Mouse (Mus musculus) c-Kit-negative CD71-positive TER-119-positive erythroid progenitor cells, embryonic 14.5 days (primary cell): ENCODE results near the gene Elmo2.

Experiments used
- DNase-seq: peaks from one replicate; pipeline ENCODE4 v3.0.0-alpha.2; 2013; ENCODE audit warnings: low read depth, low spot score

Gene Elmo2

DNA sequence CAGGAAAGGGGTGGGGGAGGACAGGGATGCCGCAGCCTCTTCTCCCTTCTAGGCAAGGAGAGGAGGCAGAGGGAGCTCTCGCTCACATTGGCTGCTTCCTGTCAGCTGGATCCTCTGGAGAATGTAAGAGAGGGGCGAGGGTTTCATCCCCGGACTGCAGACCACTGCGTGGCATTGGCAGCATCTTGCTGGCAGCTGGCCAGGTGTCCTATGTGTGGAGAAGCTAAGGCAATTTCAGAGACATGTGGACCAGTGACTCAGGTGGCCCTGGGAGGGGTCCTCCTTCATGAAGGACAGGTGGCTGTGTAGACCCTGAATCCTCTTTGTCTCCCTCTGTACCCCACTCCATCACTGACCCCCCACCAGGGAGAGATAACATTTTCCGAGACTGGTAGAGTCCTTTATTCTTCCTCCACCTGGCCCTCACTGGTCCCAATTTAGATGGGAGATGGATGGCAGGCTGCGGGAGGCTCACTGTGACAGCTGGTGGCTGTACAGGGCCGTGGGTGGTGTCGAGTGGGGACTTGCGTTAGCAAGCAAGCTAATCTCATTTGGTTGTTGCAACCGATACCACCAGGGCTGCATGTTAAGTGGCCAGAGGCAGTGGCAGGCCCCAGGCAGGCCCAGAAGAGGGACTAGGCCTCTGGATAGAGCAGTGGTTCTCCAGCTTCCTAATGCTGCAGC lies 69.0 kb downstream of the Elmo2 start:
- DNase-seq: no peak

DNA sequence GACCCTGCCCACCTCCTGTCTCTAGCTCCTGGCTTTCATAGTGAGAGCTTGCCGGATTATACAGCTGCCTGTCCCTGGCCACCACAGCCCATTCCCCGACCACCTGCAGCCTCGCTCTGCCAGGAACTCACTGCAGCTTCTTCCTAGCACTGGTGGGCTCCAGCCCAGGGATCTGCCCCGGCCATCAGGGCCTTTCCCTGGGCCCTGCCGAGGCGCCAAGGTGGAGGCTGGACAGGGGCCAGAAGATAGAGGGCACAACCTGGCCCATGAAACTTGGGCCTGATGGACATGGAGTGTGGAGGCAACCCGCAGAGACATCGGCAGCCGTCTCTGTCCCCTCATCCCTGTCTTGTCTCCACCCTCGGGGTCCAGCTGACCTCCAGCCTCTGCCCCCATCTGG lies 70.1 kb downstream of the Elmo2 start:
- no peak for DNase-seq

DNA sequence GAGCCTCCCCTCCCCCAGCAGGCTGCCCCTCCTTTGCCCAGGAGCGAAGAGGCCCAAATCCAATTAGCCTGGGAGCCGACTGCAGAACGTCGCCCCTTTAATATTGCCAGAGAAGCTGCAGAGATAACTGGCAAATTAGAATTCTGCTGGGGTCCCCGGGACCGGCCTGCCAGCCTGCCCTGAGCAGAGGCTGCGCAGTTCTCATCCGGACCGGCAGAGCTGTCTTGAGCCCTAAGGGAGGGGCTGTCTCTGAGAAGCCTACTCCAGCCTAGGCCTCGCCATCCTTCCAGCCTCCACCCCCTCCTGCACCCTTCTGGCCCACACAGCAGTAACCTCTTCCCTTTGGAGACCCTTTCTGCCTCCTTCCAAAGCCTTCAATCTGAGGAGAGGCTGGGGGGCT lies 72.4 kb downstream of the Elmo2 start:
- DNase-seq: no peak

DNA sequence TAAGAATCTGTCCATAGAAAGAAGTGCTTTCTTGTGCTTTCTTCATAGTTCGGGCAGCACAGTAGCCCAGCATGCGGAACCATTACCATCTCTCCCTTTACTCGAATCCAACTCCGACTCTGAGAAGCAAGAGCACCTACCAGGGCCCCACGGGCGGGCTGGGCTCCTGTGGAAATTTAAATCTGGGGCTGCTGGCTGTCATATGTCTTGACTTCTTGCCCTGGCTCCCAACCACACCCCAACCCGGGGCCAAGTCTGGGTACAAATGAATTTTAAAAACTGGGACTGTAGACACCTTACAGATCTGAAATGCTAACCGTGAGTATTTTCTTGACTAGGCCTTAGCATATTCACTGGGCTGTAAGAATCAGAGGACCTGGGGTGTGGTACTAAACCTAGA lies 73.0 kb downstream of the Elmo2 start:
- DNase-seq: no peak

DNA sequence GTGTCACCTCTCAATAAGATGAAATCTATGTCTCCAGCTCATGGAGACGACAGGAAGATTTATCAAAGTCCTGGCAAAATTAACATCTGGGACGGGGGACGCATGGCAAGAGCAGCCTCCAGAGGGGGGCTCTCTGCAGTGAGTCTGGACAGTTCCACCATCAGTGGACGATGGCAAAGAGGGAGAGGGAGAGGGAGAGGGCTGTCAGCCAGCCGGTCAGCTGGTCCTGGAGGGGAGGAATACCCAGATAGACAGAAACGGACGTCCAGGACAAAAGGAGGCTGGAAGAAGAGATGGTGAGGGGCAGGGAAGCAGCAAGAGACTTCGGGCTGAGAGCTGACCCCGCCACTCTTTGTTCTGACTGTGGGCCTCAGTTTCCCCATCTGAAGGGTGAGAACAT lies 73.5 kb downstream of the Elmo2 start:
- DNase-seq: no peak

DNA sequence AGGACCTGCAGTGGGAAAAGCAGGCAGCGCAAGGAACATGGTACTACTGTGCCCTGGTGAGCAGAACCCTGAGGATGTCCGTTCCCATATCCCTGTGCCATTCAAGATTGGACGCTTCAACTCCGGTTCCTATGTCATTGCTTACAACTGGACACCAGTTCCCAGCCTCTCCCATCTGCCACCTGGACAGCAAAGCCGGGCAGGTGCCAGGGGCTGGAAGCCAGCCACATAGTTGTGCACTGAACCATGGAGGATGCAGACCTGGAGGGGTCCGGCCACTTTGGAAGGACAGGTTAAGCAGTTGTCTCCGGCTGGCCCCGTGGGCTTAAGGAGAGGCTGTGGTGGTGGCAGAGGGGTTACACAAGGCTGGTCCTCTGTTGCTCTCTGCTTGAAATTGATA lies 73.9 kb downstream of the Elmo2 start:
- no peak for DNase-seq

DNA sequence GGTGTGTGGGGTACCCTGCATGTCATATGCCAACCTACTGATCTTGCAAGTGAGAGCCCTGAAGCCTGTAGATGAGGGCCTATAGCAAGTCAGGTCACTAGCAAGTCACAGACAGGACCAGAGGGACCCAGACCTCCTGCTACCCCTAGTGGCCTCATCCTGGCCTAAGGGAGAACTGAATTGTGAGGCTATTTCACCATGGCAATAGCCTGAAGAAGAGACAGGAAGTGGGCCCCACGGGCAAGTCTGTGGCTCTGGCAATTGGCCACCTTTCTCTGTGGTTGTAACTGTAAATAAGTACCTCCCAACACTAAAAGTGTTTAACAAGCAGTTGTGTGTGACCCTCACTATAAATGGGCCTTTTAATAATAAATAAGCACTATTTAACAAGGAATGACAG lies 75.4 kb downstream of the Elmo2 start:
- no peak for DNase-seq

DNA sequence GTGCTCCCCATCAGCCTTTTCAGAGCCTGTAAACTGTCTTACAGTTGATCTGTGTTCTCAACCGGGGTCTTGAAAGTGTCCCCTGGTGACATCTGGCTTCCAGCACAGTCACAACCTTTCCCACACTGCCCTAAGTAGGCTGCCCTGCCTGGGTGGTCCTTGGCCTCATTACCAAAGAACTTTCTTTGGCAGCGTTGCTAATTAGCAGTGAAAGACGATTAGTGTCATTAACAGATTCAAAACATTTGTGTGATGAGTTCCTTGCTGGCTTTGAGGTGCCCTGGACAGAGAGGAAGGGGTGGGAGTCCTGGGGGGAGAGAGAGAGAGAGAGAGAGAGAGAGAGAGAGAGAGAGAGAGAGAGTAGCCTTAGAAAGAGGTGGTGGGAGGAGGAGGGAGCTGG lies 77.3 kb downstream of the Elmo2 start:
- no peak for DNase-seq

DNA sequence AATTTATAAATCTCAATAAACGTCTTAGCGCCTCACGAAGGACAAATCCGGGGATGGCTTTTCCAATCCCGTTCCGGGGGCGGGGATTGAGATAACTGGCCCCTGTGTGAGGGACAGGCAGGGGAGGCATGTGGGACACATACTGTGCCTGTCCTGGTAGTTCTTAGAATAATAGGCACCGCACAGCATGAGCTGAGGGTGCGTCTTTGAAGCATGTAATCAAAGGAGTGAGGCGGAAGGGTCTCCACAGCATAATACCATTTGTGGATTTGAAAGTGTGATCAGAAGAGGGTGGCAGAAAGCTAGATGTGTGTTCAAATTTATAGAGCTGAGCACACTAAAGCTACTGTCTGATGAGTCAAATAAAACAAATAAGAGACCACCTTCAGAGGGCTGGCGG lies 79.9 kb downstream of the Elmo2 start:
- no peak for DNase-seq

DNA sequence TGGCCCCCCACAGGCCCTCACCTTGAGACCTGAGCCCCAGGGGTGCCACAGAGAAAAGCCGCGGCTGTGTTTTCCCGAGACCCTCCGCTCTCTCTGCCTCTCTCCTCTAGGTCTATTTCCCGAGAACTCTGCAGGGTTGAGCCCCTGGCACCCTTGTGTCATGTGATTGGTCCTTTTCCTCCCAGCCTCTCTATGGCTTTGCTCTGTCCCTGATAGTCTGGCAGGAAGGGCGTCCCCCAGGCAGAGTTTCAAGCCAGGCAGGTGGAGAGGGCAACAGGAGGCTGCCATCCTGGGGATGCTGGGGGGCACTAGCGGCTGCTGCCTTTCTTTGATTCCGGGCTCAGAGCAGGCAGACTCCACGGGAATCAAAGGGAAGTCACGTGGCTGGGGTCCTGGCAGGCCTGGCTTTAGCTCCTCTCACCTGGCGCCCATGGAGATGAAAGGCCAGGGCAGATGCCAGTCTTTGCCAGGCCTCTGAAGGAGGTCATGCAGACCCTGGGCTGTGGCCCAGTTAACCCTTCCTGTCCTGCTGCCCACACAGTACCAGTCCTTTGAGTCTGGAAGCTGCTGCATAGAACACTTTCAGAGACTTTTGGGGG lies 83.1 kb downstream of the Elmo2 start:
- no peak for DNase-seq

DNA sequence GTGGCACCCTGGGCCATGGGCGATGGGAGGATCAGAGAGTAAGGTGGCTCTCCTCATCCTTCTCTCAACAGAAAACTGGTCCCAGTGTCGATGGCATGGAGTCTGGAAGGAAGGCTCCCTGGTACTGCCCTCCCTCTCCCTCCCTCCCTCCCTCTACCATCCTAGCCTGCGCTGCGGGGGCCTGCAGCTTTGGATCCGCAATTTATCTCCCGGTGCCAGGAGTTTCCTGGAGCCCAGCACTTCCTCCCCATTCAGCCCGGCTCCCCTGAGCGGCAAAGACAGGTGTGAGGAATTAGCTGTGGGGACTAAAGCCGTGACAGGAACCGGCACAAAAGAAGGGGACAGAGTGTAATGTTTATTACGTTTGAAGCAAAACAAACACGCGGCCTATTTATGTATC lies 83.7 kb downstream of the Elmo2 start:
- no peak for DNase-seq

DNA sequence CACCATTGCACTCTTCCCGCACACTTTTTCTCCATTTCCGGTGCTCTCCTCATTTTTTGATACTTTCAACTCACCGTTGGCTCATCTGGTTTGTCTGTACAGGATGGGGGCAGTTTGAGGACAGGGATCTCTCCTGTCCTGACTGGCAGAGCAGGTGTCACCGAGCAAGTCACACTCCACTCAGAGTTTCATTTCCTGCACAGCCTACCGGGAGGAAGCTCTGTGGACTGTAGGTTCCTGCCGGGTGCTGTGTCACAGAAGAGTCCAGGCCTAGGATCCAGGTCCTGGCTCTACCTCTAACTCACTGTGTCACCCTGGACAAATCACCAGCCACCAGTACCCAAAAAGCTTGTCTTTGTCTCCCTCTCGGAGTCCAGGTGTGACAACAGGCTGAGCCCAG lies 84.5 kb downstream of the Elmo2 start:
- DNase-seq: no peak

DNA sequence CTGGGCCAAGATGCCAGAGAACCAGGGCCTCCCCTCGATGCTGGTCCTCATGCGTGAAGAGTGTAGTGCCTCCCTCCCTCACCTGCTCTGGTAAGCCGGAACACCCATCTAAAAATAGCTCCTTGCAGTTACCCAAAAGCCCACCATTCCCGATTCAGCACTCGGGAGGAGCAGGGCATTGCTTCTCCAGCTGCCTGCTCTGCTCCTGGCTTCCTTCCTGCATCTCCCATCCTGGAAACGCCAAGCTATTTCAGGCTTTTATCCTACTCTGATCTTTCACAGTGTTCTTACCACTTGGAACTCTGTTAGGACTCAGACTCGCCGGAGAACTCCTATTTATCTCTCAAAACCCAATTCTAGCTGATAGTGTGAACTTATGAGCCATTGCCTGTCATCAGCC lies 85.9 kb downstream of the Elmo2 start:
- no peak for DNase-seq

DNA sequence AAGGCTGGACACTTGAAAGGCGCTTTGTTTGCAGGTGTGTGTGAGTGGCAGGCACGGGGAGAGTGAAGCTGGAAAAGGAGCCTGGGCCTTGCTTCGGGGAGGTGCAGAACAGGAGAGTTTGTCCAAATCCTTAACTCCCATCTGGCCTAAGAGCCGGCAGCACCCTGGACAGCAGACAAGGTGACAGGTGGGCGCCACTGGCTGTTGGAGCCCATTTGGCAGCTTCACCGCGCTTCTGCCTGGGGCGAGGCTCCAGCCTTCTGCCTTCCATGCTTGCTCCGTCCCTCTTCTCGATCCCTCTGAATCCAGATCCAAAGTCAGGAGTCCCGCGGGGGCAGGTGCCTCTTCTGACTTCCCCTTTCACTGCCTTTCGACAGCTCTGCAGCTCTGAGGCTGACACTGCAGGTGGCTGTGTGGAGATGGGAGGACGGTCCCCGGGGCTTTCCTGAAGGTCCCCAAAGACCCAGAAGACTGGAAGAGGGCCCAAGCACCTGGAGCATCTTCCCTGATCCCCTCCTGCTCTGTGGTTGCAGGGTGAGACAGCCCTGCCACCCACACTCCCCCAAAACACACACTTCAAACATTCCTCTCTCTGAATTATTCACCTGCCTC lies 86.6 kb downstream of the Elmo2 start:
- DNase-seq: no peak

DNA sequence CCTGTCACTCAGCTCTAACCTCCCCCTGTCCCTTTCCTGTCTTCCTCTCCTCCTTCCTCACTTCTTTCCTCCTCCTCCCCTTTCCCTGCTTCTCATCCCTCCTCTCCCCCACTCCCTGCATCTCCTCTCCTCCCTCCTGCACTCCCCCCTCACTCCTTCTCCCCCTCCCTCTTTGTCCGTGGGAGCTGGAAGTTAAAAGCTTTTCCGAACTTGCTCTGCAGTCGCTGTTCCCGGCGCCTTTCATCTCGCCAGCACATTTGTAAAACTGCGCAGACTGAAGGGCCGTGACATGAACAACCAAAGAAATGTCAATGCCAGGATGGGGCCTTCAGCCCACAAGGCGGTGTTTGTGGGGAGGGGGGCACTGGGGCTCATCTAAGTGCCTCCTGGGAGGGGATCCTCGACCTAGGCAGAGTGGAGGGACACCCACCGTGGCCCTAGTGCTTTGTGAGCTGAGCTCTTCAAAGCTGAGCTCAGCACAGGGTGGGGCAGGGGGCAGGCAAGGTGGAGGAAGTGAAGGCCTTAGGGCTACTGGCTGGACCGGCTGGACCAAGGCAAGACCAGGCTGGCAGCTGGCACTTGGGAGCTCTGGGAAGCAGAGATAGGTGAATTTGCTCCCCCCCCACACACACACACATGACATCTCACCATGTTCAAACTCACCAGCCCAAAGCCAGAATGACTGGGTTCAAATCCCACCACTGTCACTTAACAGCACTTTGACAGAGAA lies 87.7 kb downstream of the Elmo2 start:
- no peak for DNase-seq
